Mouse (Mus musculus) thymus, adult 2 months (tissue): Measurements from ENCODE around the gene Ccdc130. TPM values are rescaled to one million over a fixed set of nuclear protein-coding genes. Genes with fewer than 3 reads are reported as not detected.
A peak's percentile ranks its signal among the peaks of the same experiment; 100 is the strongest.

Experiments used
- DNase-seq: peaks from one replicate; pipeline ENCODE4 v3.0.0; 2021
- H3K27ac ChIP-seq: fragments of 200-500 bp; 2 replicates; pipeline ENCODE4 v1.5.1; 2012; ENCODE audit warnings: low read length, control low read depth; ENCODE audit not compliant: control insufficient read depth, insufficient read depth
- H3K27me3 ChIP-seq: fragments of 200-500 bp; 2 replicates; pipeline ENCODE4 v1.6.1; 2012; ENCODE audit warnings: mild to moderate bottlenecking, low read length, moderate library complexity, mixed read lengths; ENCODE audit not compliant: control insufficient read depth, insufficient read depth
- H3K36me3 ChIP-seq: fragments of 200-500 bp; 2 replicates; pipeline ENCODE4 v1.6.1; 2012; ENCODE audit warnings: mild to moderate bottlenecking, low read length, moderate library complexity; ENCODE audit not compliant: control insufficient read depth, insufficient read depth
- H3K4me1 ChIP-seq: fragments of 200-500 bp; replicated peaks from 2 replicates; pipeline ENCODE4 v1.6.1; 2012; ENCODE audit warnings: low read length; ENCODE audit not compliant: control insufficient read depth, insufficient read depth
- H3K4me3 ChIP-seq: fragments of 200-500 bp; 2 replicates; pipeline ENCODE4 v1.5.1; 2012; ENCODE audit warnings: mild to moderate bottlenecking, low read length, control low read depth, moderate library complexity; ENCODE audit not compliant: control insufficient read depth, insufficient read depth
- CTCF ChIP-seq: fragments of 200-500 bp; IDR thresholded peaks from 2 replicates; pipeline ENCODE4 v1.5.1; 2012; ENCODE audit warnings: mild to moderate bottlenecking, control low read depth, low read length, moderate library complexity, borderline replicate concordance; ENCODE audit not compliant: control insufficient read depth, poor library complexity, insufficient read depth; ENCODE audit errors: extremely low read depth
- POLR2A ChIP-seq: fragments of 200-500 bp; IDR thresholded peaks from 2 replicates; pipeline ENCODE4 v1.6.1; 2012; ENCODE audit warnings: mild to moderate bottlenecking, low read length, control low read depth, moderate library complexity; ENCODE audit not compliant: control insufficient read depth, poor library complexity, insufficient read depth; ENCODE audit errors: extremely low read depth
- WGBS: fragments of 180-500 bp; shearing (Covaris S2); methylation state at CpG from one replicate; pipeline ENCODE4 v1.1.7; 2018; 5-methylcytosine and 5-hydroxymethylcytosine counted together
- polyA plus RNA-seq: library from polyadenylated mRNA; depleted of rRNA; stranded (reverse); fragments of >200 nt; gene quantifications from 2 replicates; pipeline ENCODE4 v1.2.3, GENCODE M21; 2012

Gene Ccdc130
- polyA plus RNA-seq, 1 experiment, result 65.3 TPM

- Histone ChIP-seq H3K27ac (peak within 1 kb of the TSS; percentile 45), H3K4me1 (peaks cover 9% of the 10 kb centered on the region), H3K4me3 (peak within 1 kb of the TSS; percentile 85), H3K36me3 (no peaks in the 10 kb centered on the region; the same call in 1 of the 2 replicates), H3K27me3 (no peaks in the 10 kb centered on the region)
- under 1% methylated on average over 64 of the region's 64 CpGs for WGBS
- peak; percentile 46; the same call in 1 of the 2 replicates for TF ChIP-seq CTCF
- TF ChIP-seq POLR2A, result peak; percentile 33; the same call in 1 of the 2 replicates
- peak; percentile 70 for DNase-seq
Observed at GRCm38 (mm10) chr8:84256822-84257610, 13.2 kb downstream of the Ccdc130 start, which contains the start of gene Mri1. Gene Mri1 (minus strand): TSS chr8:84257326.

- DNase-seq, result peak; percentile 29
Observed at GRCm38 (mm10) chr8:84256458-84256821, 13.7 kb downstream of the Ccdc130 start.

GRCm38 (mm10) chr8:84255858-84256257, 14.3 kb downstream of the Ccdc130 start:
- no peak for DNase-seq
- Histone ChIP-seq H3K27me3 (no peaks in the 10 kb centered on the region), H3K4me1 (peaks cover 9% of the 10 kb centered on the region), H3K4me3 (0 out of 2 replicates have a peak overlapping the region, but pooled peaks have one; percentile 85), H3K27ac (no peak overlapping the region), H3K36me3 (no peaks in the 10 kb centered on the region; the same call in 1 of the 2 replicates)
- 93% methylated on average over 3 of the region's 3 CpGs for WGBS
- TF ChIP-seq CTCF, result no peak
- TF ChIP-seq POLR2A, result no peak

More at GRCm38 (mm10) chr8:84256458-84256821, 13.7 kb downstream of the Ccdc130 start:
- TF ChIP-seq CTCF (no peak), POLR2A (no peak)
- H3K4me3 ChIP-seq, result peak overlapping the region; percentile 85
- H3K36me3 ChIP-seq, result no peaks in the 10 kb centered on the region; the same call in 1 of the 2 replicates
- H3K4me1 ChIP-seq, result peaks cover 9% of the 10 kb centered on the region
- peak overlapping the region; percentile 32 for H3K27ac ChIP-seq
- 13% methylated on average over 6 of the region's 6 CpGs for WGBS
- H3K27me3 ChIP-seq, result no peaks in the 10 kb centered on the region

- H3K27me3 ChIP-seq, result no peaks in the 10 kb centered on the region
- 5% methylated on average over 52 of the region's 52 CpGs for WGBS
Observed at GRCm38 (mm10) chr8:84249257-84250170, 20.7 kb downstream of the Ccdc130 start, which contains the start of gene D8Ertd738e. Gene D8Ertd738e (minus strand): TSS chr8:84249719.

GRCm38 (mm10) chr8:84241821-84242220, 28.4 kb downstream of the Ccdc130 start:
- DNase-seq, result no peak
- H3K36me3 ChIP-seq, result peaks cover 17% of the 10 kb centered on the region
- H3K4me1 ChIP-seq, result peaks cover 7% of the 10 kb centered on the region
- 85% methylated on average over 2 of the region's 2 CpGs for WGBS
- H3K27ac ChIP-seq, result no peak overlapping the region
- H3K27me3 ChIP-seq, result no peaks in the 10 kb centered on the region
- TF ChIP-seq POLR2A (no peak), CTCF (no peak)
- H3K4me3 ChIP-seq, result no peak overlapping the region

More at GRCm38 (mm10) chr8:84249257-84250170, 20.7 kb downstream of the Ccdc130 start, which contains the start of gene D8Ertd738e:
- peak; percentile 88 for DNase-seq
- TF ChIP-seq CTCF (peak; percentile 58; the same call in 1 of the 2 replicates), POLR2A (peak; percentile 91)
- peaks cover 17% of the 10 kb centered on the region for H3K36me3 ChIP-seq
- H3K4me3 ChIP-seq, result peak within 1 kb of the TSS; percentile 61
- no peaks in the 10 kb centered on the region for H3K4me1 ChIP-seq
- H3K27ac ChIP-seq, result peak within 1 kb of the TSS; percentile 10; the same call in 1 of the 2 replicates

GRCm38 (mm10) chr8:84241167-84241566, 29.0 kb downstream of the Ccdc130 start:
- DNase-seq, result no peak
- TF ChIP-seq CTCF (no peak), POLR2A (no peak)
- H3K4me3 ChIP-seq, result no peak overlapping the region
- H3K4me1 ChIP-seq, result peaks cover 8% of the 10 kb centered on the region
- 84% methylated on average over 6 of the region's 6 CpGs for WGBS
- H3K27ac ChIP-seq, result no peak overlapping the region
- no peaks in the 10 kb centered on the region for H3K27me3 ChIP-seq
- H3K36me3 ChIP-seq, result peaks cover 17% of the 10 kb centered on the region
